Mouse (Mus musculus): ENCODE measurements at regions not wholly inside any gene's neighbourhood (a gene's known extent, or its start where the extent isn't known, plus 50 kb on each side); places are given as distances from the start of the nearest gene placed in this dataset.

DNA sequence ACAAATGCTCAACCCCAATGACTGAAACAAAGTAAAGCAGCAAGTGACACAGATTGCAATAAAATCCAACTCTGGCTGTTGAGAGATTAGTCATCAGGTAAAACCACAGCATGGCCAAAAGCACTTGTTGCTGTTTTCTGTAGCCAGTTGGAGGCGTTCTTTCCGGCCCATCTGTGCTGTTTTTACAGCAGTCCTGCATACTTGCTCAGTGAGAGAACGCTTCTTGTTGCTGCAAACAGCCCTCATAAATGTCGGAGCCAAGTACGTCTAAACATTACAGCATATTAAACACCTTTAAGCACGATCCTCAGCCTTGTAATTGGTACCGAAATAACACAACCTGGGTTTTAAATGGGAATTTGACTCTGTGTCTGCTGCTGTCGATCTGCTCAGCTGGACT lies 65.6 kb upstream of the Hs3st3a1 start:
- DNase-seq: no peak

DNA sequence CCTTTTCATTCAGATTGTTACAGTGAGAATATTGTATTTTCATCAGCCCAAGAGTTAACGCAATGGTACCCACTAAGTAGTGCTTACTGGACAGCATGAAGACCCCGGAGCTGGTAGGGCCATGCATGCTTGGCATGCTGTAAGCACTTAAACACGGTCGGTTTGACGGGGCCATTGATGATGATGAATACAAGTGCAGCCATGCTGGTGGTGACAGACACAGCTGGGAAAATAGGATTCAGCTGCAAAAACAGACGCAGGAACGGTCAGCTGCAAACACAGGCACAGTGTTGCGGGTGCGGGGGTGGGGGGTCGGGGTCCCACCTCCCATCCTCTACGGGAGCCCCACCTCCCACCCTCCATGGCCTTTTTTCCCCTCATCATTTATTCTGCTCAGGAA lies 99.7 kb upstream of the Hs3st3a1 start:
- DNase-seq: no peak

DNA sequence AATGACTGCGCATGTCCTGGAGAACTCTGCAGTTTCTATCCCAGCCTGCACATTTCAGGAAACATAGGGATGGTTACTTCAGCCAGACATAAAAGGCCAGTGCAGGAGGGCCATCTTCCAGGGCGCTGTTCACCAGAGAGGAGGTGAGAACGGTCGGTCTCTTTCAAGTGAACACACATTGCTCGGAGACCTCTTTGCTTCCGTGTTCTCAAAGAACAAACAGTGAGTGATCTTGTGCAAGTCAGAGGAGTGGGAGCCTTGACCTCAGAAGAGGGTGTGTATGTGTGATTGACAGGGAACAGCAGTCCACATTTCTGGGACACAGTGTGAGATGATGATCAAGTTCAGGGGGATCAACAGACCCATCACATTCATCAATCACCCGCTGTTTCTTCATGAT lies 102.7 kb upstream of the Hs3st3a1 start:
- no peak for DNase-seq

DNA sequence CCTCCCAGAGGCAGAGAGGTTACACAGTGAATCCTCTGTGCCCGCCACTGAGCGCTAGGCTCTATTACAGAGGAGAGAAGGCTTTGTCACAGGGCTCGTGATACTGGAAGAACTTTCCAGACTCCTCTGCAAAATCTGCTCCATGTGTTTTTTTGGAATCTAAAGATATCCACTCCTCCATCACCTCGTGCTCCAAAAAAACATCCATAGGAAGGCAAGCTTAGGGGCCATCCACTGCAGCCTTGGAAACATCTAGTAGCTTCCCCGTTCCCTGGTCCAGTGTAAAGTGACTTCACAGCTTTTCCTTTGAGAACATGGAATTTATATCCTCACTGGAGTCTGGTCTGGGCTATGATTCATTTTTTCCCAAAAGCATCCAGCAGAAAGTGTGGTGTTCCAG lies 103.3 kb upstream of the Hs3st3a1 start:
- no peak for DNase-seq

DNA sequence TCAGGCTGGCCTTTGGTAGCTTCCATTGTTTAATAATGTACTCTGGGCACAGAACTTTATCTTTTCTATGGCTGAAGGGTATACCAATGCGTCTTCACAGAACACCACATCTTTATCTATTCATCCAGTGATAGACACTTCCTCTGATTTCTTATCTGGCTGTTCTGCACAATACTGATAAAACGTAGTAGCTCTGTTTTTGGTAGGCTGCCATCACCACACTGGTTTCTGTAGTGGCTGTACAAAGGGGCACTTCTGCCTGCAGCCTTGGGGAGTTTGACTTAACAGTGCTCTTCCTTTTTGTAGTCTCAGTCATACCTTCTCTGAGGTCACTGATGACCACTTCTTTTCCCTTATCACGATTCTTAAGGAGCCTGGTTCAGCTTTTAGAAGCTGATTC lies 106.0 kb upstream of the Hs3st3a1 start:
- DNase-seq: no peak

DNA sequence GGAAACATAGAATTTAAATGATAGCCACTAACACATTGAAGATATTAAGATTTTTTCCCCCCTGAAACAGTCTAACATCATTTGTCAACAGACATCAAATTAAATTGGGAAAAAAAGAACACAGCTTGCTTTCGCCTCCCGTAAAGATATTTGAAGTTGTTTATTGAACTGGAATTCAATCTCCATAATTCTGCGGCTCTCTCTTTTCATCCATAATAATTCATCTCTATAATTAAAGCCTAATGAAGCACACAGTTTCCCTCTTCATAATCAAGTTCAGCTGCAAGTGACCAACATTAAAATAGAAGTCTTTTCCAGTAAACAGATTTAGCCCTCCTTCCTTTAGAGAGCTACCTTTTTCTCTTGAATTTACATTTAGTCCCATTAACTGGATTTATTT lies 107.4 kb upstream of the Hs3st3a1 start:
- DNase-seq: no peak

DNA sequence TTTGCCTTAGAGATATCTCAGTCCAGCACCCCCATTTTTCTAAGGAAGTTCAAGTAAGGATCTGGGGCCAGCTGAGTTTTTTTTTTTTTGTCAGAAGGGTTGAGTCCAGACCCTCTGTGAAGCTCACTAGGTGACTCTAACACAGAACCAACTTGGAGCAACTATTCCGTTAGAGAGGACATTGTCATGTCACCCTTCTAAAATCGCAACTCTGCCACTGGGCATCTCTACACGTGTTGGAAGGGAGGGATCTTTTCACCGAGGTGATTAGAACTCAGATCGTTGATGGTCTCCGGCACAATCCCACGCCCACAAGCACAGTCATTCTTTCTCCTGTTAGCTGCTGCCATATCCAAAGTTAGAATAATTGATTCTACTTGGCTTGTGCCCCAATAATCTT lies 108.5 kb upstream of the Hs3st3a1 start:
- DNase-seq: no peak

DNA sequence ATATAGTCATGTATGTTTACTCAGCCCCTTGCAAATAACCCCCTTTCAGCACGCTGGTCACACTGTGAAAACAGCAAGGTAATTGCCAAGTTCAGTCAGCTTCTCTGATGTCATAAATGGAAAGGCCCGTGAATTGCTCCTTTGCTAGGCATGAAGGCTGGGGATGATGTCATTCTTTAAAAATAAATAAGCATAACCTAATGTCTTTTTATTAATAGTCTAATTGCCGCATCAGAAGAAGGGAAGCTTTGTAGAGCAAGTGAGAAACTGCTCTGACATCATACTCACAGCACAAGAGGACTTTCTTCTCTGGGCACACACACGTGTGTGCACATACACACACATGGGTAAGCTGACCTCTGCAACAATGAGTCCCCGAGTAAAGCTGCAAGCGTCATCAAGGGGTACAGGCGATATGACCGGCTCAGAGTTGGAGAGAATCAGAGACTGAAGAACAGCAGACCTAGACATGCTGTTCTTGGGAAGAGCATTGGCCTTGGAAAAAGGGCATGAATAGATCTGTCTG lies 113.2 kb upstream of the Hs3st3a1 start:
- DNase-seq: no peak

DNA sequence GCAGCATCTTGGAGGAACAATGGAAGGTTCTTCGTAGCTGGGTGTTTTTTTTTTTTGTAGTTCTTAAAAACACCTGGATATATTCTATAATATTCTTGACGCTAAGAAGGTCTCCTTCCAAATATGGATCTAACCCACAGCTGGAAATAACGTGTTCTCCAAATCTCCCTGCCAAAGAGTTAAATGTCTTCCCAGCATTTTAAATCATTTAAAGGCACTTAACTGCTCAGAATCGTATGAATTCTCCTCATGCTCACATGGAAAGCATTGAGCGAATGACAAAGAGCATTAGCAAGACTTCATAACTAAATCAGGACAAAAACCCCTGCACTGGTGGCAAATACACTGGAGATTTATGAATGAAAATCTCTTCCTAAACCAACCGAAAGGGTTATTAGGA lies 117.7 kb upstream of the Hs3st3a1 start:
- DNase-seq: no peak

DNA sequence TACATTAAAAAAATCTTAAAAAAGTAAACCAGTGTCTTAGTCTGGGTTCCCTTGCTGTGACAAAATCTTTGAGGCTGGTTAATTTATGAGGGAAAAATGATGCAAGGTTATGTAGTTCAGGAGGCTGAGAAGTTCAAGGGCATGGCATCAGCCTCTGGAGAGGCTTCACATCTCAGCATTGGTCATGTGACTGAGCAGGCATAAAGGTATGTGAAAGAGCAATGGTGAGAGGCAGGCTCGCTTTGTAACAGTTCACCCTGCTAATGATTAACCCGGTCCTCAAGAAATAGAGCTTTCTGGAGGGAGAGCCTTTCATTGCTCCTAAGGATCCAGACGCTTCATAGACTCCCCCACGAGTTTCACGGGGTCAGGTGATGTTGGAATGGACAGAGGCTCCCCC lies 120.1 kb upstream of the Hs3st3a1 start:
- no peak for DNase-seq

DNA sequence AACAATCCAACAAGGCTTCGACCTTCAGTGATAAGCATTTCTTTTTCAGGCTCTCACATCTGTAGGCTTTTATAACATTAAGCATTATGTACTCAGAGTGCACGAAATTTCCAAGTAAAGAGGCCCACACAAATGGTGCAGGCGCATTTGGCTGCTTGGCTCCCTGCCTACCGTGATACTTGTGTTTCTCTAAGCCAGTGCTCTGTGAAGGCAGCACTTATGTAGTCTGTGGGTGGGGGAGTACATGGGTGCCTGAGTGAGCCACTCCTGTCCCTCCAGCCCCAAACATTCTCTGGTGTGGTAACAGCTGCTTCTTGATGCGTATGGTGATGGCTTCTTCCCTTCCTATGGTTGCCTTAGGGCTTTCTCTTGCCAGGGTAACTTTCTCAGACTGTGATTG lies 121.9 kb upstream of the Hs3st3a1 start:
- no peak for DNase-seq

DNA sequence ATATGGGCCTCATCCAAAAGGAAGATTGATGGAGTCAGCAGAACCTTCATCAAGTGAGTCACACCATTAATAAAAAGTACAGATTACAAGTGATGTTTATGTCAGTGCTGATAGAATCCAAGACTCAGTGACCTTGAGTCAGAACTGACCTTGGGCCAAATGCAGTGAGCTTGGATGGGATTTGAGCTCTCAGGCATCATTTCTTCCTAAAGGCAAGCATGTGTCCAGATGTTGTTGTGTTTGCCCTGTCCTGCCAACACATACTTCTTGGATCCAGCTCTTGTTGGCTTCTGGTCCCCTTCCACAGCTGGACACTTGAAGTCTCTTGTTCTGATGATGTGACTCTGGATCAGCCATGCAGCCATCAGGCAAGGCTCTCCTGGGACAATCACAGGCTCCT lies 125.3 kb upstream of the Hs3st3a1 start:
- no peak for DNase-seq

DNA sequence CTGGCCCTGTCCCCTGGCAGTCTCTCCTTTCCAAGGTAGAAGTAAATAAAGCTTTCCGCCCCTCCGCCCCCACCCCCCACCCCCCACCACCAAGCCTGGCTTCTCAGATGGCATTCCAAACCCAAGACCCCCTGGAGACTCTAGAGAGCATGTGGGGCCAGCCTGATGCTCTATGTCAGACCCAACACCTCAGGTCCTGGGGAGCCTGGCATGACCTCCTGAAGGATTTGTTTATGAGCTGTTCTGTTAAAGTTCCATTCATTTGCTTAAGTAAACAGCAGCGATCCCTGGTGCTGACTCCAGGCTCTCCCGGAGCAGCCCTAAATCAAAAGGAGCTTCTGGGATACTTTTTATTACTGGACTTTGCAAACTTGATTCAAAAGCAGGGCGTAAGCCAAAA lies 137.3 kb upstream of the Hs3st3a1 start:
- no peak for DNase-seq

DNA sequence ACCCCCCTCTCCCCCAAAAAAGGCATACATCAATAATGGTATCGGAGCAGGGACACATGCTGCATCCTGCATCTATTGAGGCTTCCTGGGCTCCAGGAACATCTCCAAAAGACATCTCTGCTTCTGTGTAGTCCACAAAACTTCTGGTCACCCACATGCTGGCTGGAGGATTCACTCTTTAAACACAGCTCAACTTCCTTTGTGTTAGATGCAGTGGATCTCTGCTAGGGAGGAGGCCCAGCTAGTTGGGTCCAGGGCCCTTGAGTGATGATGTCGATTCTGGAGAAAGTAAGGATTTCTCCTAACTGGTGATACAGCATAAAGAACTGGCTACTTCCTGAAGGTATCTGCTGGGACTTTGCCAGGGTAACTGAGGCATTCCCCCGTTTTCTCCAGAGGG lies 146.9 kb upstream of the Hs3st3a1 start:
- no peak for DNase-seq

DNA sequence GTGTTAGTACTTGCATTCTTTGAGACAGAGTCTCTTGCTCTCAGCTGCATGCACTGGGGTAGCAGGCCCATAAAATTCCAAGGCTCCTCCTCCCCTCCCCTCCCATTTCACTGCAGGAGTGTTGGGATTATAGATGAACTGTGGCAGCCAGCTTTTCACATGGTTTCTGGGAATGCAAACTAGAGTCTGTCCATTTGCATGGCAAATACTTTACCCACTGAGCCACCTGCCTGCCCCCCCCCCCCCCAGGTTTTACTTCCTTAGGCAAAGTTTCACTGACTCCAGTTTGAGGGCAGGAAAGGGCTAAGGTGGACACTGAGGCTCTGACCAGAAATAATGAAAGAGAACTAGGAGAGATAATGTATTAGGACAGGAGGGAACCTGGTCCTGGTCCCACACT lies 147.6 kb upstream of the Hs3st3a1 start:
- no peak for DNase-seq

DNA sequence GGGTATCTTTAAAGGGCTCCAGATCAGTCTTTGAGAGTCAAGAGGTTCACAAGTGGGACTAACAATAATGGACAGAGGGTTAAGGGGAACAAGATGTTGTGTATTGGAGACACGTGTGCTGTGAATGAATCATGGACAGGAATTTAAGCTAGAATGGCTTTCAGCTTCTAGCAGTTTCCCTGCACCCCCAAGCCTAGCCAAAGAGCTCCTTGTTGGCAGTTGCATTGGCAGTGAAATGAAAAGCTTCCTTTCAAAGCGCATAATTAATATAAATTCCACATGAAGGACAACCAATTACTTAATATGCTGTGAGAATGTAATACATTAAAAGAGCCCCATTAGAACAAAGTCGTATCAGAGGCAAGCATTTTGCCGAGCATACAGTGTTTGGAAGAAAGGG lies 153.4 kb upstream of the Hs3st3a1 start:
- DNase-seq: no peak

DNA sequence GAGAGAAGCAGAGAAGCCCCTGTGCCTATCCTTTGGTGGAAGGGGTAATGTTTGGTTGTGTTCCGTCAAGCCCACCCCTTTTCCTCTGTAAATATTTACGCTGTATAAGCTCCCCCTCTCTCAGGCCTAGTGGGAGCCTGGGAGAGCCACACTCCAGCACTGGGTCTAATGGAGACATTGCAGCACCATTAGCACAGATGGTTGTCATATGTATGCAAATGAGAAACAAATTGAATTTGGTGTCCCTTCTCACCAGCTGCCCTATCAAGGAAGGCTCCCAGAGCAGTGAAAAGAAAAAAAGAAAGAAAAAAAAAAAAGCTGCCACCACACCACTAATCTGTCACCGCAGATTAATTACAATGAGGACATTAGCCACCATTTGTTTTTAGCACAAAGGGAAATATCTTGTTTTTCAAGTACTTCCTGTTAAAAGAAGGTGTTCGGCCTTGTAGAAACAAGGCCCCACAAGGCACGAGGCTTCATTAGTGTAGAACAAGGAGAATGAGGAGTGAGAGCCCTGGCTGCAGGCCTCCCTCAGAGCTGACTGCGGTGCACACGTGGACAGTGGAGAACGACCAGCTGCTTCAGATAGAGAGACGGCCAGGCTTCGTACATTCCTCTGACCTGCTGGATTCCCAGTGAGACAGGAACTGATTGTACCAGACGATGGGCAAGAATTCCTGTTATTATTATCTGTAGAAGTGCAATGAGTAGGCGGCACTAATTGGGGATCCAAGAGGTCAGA lies 156.7 kb upstream of the Hs3st3a1 start:
- DNase-seq: peak in 1 of 2 experiments; percentile 15

DNA sequence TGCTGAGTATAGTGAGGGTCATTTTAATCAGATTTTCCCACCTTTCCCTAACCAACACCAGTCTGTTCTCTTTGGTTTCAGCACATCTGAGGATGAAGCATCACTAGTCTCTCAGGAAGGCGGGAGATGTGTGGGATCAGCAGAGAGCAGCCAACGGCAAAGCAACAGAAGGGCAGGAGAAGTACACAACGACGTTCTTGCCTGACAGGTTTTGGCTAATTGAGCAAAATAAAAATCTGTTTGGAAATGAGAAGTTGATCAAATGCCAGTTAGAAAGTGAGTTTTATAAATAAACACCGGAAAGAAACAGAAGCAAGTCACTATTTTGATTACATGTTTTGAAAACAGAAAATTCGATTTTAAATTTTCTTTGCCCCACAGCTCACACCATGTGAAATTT lies 161.4 kb upstream of the Hs3st3a1 start:
- no peak for DNase-seq

DNA sequence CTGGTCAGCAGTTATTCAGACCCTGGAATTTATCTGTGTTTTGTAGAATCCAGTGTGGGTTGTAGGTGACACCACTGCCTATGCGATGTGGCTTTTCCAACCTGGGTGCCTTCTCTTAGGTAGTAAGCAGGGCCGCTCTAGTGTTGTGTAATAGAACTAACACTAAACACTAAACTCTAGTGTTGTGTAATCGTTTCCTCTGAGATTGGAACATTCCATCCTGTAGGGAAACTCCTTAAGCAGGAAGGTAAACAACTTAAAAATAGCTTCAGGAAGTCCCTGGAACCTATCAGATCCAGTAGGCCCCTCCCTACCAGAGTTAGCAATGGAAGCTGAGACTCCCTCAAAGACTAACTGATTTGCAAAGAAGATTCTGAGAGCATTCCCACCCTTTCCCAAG lies 161.9 kb upstream of the Hs3st3a1 start:
- DNase-seq: no peak

DNA sequence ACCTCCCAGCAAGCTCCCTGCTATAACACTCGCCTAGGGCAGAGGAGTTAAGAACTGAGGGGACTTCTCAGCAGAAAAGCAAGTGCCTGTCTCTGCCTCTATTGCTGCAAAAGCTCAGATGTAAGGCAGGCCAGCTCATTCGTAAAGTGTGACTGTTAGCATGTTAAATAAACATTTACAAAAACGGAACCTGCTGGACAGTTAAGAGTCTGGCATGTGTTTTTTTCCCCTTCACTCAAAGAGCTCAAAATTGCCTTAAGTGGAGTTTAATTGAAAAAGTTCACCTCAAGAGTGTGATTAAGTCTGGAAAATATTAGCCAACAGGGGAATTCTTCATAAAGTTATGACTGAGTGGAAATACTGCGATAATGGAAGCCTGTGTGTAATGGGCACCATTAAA lies 167.0 kb upstream of the Hs3st3a1 start:
- DNase-seq: no peak

DNA sequence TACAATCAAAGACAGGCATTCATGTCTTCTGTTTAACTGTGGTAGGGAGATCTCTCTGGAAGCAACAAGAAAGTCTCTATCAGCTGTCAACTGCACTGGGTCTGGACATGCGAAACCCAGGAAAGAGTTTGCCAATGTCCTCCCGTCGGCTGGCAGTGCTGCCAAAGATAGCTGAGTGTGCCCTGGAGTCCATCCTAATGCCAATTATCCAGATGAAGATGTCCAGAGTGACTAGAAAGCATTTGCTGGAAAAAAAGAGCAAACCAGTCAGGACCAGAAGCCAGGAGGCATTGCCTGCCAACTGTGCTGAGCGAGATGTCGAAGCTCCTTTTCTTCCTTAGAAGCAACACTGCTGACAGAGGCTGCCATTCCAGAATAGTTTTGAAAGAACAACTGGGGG lies 167.6 kb upstream of the Hs3st3a1 start:
- peak; percentile 84 to 85 for DNase-seq

DNA sequence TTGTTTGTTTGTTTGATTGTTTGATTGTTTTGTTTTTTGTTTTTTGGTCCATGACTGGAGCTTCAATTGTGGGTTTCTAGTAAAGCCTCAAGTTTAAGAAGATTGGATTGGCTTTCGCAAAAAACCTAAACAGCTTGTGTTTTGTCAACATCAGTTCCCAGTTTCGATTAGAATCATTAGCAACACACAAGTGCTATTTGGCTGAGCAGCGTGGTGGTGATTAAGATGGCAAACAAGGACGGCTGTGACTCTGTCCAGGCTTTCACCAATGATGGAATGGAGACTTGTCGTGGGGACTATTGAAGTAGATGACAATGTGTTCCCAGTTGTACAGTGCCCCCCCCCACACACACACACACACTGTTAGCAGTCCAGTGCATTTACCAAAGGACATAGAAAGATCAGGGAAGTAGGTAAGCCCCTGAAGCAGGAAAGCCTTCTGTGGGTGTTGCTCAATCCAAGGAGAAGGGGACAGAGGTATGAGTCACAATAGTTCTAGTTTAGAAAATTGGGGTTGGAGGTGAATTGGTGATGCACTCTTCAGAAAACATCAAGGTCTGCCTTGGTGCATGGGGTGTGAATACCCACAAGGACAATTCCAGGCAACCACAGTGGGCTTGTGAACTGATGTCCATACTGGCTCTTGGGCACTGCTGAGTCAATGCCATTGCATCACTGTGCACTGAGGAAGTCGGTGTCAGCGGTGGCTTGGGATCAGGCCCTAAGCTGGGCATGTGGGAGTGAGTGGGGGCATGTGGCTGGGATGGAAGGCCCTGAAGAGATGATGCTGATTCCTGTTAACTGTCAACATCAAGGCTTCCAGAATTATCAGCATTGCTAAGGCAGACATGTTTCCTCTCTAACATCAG lies 174.5 kb upstream of the Cox10 start:
- no peak for DNase-seq

DNA sequence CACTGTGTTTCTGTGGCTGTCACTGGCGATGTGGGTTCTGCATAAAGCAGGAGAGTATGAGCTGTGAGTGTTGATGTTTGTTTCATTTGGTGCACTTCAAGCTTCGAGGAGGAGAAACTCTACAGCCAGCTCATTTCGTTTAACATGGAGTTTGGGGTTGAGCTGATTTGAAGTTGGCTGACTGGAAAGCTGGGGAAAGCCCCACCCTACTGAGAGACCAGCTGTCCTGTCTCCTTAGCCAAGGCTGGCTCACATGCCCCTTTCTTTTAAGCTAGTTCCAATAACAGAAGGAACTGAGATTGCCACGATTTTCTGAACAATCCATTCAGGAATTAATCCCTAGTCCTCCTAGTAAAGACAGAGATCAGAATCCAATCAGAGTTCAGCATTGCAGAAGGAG lies 157.6 kb upstream of the Cox10 start:
- peak; percentile 27 to 47 for DNase-seq

DNA sequence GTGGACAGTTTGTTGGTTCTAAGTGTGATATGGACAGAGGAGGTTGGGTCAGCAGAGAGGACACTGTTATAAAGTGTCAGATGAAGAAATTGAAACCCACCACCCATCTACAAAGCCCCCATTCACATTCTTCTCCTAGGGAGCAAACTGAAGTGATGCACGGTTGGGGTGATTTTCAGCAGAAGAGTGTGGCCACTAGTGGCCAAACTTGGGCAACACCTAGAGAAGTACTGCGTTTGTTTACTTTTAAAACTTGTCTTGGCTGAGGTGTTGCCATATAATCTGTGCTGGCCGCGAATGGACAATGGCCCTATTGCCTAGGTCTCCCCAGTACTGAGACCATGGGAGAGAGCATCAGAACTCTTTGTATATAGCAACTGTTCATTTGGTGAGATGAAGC lies 150.8 kb upstream of the Cox10 start:
- DNase-seq: no peak
